Mouse (Mus musculus) limb, embryonic 11.5 days (tissue): ENCODE data around the gene Slc4a7. TPM values are rescaled to one million over a fixed set of nuclear protein-coding genes. Genes with fewer than 3 reads are reported as not detected.

ENCODE experiments used
- polyA plus RNA-seq: library from polyadenylated mRNA; unstranded; fragments of >200 nt; fragmentation: Nextera tagmentation; extraction: Ambion mirVana; gene quantifications from 2 replicates; pipeline ENCODE4 v1.2.1, GENCODE M21; 2014

Gene Slc4a7
- polyA plus RNA-seq, 1 experiment from 2014 or later, result 20.4 TPM

Other genes with a start within 250 kb of the Slc4a7 start
- gene Nek10, start 101.1 kb downstream of the Slc4a7 start, polyA plus RNA-seq, result 0.05 TPM in 1 of 2 replicates, not detected in the other